In the genomic region with DNA sequence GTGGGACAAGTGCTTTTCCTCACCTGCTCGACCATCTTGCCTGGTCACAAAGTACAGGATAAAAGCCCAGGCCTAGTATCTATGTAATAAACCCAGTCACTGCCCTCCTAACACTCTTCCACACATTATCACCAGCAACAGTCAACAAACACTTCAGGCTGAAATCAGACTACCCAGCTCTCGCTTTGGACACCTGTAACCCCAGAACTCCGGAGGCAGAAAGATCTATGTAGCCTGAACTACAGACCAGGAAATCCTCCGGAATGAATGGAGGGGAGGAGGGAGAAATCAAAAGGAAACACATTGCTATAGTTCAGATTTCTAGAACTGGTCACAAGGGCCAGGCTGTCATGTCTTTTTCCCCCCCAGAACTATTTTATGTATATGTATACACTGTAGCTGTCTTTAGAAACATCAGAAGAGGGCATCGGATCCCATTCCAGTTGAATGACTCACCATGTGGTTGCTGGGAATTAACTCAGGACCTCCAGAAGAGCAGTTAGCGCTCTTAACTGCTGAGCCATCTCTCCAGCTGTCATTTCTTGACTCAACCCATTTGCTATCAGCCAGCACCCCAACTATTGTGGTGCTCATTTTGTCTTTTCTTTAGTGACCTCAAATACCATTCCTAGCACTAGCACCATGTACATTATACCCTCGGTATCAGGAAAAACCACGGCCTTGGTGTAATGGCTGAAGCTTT, we compare ENCODE assay signal across 11 mouse cellular contexts.
"Had no signal": no experiment of that assay in that cellular context is flagged by ENCODE, and none has a peak within 500 bp of the region (broad histone marks: within the 10 kb centered on the region; RNA-seq: fewer than 3 reads in every experiment).

No protein-coding gene starts in this region.

- H3K9ac ChIP-seq: limb, embryonic 15.5 days; liver, embryonic 13.5 days; midbrain, embryonic 13.5 days; neural tube, embryonic 15.5 days had no signal

- H3K9me3 ChIP-seq: limb, embryonic 15.5 days; liver, embryonic 13.5 days; midbrain, embryonic 13.5 days; neural tube, embryonic 15.5 days had no signal

- H3K27ac ChIP-seq: limb, embryonic 15.5 days; liver, embryonic 13.5 days; midbrain, embryonic 13.5 days; neural tube, embryonic 15.5 days had no signal

- H3K4me3 ChIP-seq: limb, embryonic 15.5 days; liver, embryonic 13.5 days; midbrain, embryonic 13.5 days; neural tube, embryonic 15.5 days had no signal

- H3K27me3 ChIP-seq: limb, embryonic 15.5 days; liver, embryonic 13.5 days; midbrain, embryonic 13.5 days; neural tube, embryonic 15.5 days had no signal

- ATAC-seq: midbrain, embryonic 13.5 days had no signal

- H3K4me2 ChIP-seq: limb, embryonic 15.5 days; liver, embryonic 13.5 days; midbrain, embryonic 13.5 days; neural tube, embryonic 15.5 days had no signal

- H3K4me1 ChIP-seq: limb, embryonic 15.5 days; liver, embryonic 13.5 days; midbrain, embryonic 13.5 days; neural tube, embryonic 15.5 days had no signal

- DNase-seq: kidney, adult 2 months; kidney, postnatal 25 days; layer of hippocampus, postnatal 36 days; liver, embryonic 13.5 days; lung, adult 18-20 months; lung, postnatal 10 days; right cerebral cortex, adult 18-20 months; right cerebral cortex, postnatal 25 days had no signal
